In the genomic region with DNA sequence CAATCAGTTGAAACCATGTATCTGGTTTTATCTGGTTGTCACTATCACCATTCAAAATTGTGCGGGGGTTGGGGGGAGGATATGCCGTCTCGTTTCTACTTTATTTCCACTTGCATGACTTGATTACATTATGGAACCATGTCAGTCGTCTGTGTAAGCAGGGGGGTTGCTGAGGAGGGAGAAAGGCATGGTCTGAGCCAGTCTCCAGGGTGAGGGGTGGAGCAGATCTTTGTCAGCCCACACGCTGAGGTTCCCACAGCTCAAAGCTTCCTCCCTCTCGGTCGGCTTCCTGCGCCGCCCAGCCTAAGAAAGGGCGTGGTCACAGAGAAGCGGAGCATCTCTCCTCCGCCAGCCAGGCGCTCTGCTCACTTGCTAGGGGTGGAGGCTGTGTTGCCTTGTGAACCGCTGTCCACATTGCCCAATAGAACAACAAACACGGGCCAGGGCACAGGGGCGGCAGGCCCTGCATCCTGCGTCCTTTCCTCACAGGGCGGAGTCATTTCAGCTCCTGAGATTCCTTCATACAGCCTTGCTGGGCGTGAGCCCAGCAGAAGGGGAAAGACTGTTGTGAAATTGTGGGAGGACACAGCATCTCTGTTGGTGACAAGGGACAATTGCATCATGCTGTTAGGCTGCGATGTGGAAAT, we compare ENCODE assay signal across 8 mouse cellular contexts. TPM values are rescaled to one million over a fixed set of nuclear protein-coding genes. Genes with fewer than 3 reads are reported as not detected.
DNase-seq lines count a peak whose midpoint lies in the region; ATAC-seq and TF ChIP-seq lines count a peak whose summit lies in the region.

No protein-coding gene starts in this region.

- H3K9me3 ChIP-seq in hindbrain, embryonic 16.5 days (ENCODE audit: control insufficient read depth, low read length): no peaks in the 10 kb centered on the region

- no peaks in the 10 kb centered on the region for H3K36me3 ChIP-seq in hindbrain, embryonic 16.5 days (ENCODE audit: control insufficient read depth, insufficient read depth, low read length)

- 0 out of 2 replicates have a peak, but pooled peaks cover 2% of the 10 kb centered on the region for H3K27me3 ChIP-seq in hindbrain, embryonic 16.5 days (replicated peaks; ENCODE audit: control insufficient read depth, insufficient read depth, low read length)

- H3K4me3 ChIP-seq in gastrocnemius, adult 2 months: peak overlapping the region; percentile 64
- H3K4me3 ChIP-seq in hindbrain, embryonic 16.5 days (ENCODE audit: low read length): peak overlapping the region; percentile 47

- no peaks in the 10 kb centered on the region for H3K4me1 ChIP-seq in hindbrain, embryonic 16.5 days (ENCODE audit: control insufficient read depth, insufficient read depth, low read depth, low read length)

- peak overlapping the region; percentile 73 for H3K27ac ChIP-seq in gastrocnemius, adult 2 months
- peak overlapping the region; percentile 77 for H3K27ac ChIP-seq in hindbrain, embryonic 16.5 days (ENCODE audit: low read depth, low read length)

- intact Hi-C loops in gastrocnemius, adult 2 months (cut with DNase I): no loop called here

- TF ChIP-seq CTCF in gastrocnemius, adult 2 months (IDR thresholded peaks at IDR 0.05): no peak

- peak overlapping the region; percentile 71 for H3K9ac ChIP-seq in hindbrain, embryonic 16.5 days (ENCODE audit: low read depth, low read length)

- DNase-seq in WW6 (ENCODE audit: low read depth, low spot score): peak; percentile 57
- peak; percentile 40 to 54 for DNase-seq in cerebellum, postnatal 4 days (ENCODE audit: low spot score in 2 of 2)
- DNase-seq in gastrocnemius, adult 2 months: peak; percentile 91
- DNase-seq in left cerebral cortex, adult 18-20 months (ENCODE audit: low spot score in 2 of 2): peak; percentile 66 to 77
- peak; percentile 92 to 97 for DNase-seq in lung, postnatal 4 days
- DNase-seq in right cerebral cortex, adult 18-20 months: peak; percentile 85
- DNase-seq in urinary bladder, adult 2 months (ENCODE audit: low spot score): peak; percentile 41

- under 1% methylated on average over 20 of the region's 20 CpGs for WGBS in hindbrain, embryonic 16.5 days

- ATAC-seq in hindbrain, embryonic 16.5 days: peak; percentile 95

- H3K4me2 ChIP-seq in hindbrain, embryonic 16.5 days (ENCODE audit: low read length): peak overlapping the region; percentile 76

RNA-seq across cellular contexts. Expression of a gene that starts 38.5 kb away (rescaled TPM):
- 1 to 10 TPM; 1.7 to 2.6 TPM for total RNA-seq in gastrocnemius, adult 2 months (2021)
- polyA plus RNA-seq in hindbrain, embryonic 16.5 days (2015; fragmentation: Nextera tagmentation; extraction: Ambion mirVana): 27.9 TPM in 2 replicates
- total RNA-seq in left cerebral cortex, adult 18-20 months (2021): 1 to 10 TPM; 7.6 to 7.8 TPM
- 8.7 and 10.7 TPM in 2 replicates for polyA plus RNA-seq in urinary bladder, adult 2 months (2012; rRNA removed)

Comparison
In these comparisons a context has a peak if more than half of its experiments do, and no peak if none do; other contexts are left out.
1. Peak in every context shown above with its lines: DNase-seq, ATAC-seq, H3K4me3 ChIP-seq and H3K27ac ChIP-seq.
2. DNase-seq: peak in every context shown above with its lines; median percentile 94 in lung, postnatal 4 days; 91 in gastrocnemius, adult 2 months; 85 in right cerebral cortex, adult 18-20 months; 72 in left cerebral cortex, adult 18-20 months; 57 in WW6; 47 in cerebellum, postnatal 4 days; 41 in urinary bladder, adult 2 months.